Mouse (Mus musculus) small intestine, adult 2 months (tissue): Measurements from ENCODE around the gene Txnrd2. TPM values are rescaled to one million over a fixed set of nuclear protein-coding genes. Genes with fewer than 3 reads are reported as not detected.
A peak's percentile ranks its signal among the peaks of the same experiment; 100 is the strongest.

Experiments
- H3K27ac ChIP-seq: fragments of 200-500 bp; 2 replicates; pipeline ENCODE4 v1.5.1; 2012; ENCODE audit warnings: low read depth, low read length, control low read depth, inconsistent platforms; ENCODE audit not compliant: insufficient read depth
- H3K27me3 ChIP-seq: fragments of 200-500 bp; 2 replicates; pipeline ENCODE4 v1.6.1; 2012; ENCODE audit warnings: mild to moderate bottlenecking, moderate library complexity, low read length, inconsistent platforms; ENCODE audit not compliant: control insufficient read depth, insufficient read depth
- H3K36me3 ChIP-seq: fragments of 200-500 bp; 2 replicates; pipeline ENCODE4 v1.6.1; 2012; ENCODE audit warnings: mild to moderate bottlenecking, low read length, control low read depth, inconsistent platforms; ENCODE audit not compliant: control insufficient read depth, insufficient read depth
- H3K4me1 ChIP-seq: fragments of 200-500 bp; 2 replicates; pipeline ENCODE4 v1.6.1; 2012; ENCODE audit warnings: low read length, inconsistent platforms, mixed read lengths; ENCODE audit not compliant: control insufficient read depth, insufficient read depth, insufficient read length
- H3K4me3 ChIP-seq: fragments of 200-500 bp; 2 replicates; pipeline ENCODE4 v1.5.1; 2012; ENCODE audit warnings: low read depth, mild to moderate bottlenecking, control low read depth, inconsistent platforms, low read length, moderate library complexity
- CTCF ChIP-seq: fragments of 200-500 bp; IDR thresholded peaks from 2 replicates; pipeline ENCODE4 v1.5.1; 2012; ENCODE audit warnings: low read depth, mild to moderate bottlenecking, control low read depth, inconsistent platforms, low read length, moderate library complexity, mixed read lengths; ENCODE audit not compliant: insufficient replicate concordance, insufficient read length; ENCODE audit errors: extremely low read depth
- POLR2A ChIP-seq: fragments of 200-500 bp; IDR thresholded peaks from 2 replicates; pipeline ENCODE4 v1.6.1; 2012; ENCODE audit warnings: low read depth, mild to moderate bottlenecking, control low read depth, inconsistent platforms, low read length, moderate library complexity
- WGBS: fragments of 180-500 bp; shearing (Covaris S2); methylation state at CpG from one replicate; pipeline ENCODE4 v1.1.7; 2018; 5-methylcytosine and 5-hydroxymethylcytosine counted together
- polyA plus RNA-seq: library from polyadenylated mRNA; depleted of rRNA; stranded (reverse); fragments of >200 nt; gene quantifications from 2 replicates; pipeline ENCODE4 v1.2.3, GENCODE M21; 2012

Txnrd2 gene
- polyA plus RNA-seq, 1 experiment, result 19.5 TPM

- H3K4me1 ChIP-seq, result peaks cover 4% of the 10 kb centered on the region; the same call in 1 of the 2 replicates
- peaks cover 11% of the 10 kb centered on the region for H3K36me3 ChIP-seq
- whole genome bisulfite sequencing, result 94% methylated on average over 5 of the region's 5 CpGs
- no peak overlapping the region for H3K27ac ChIP-seq
- H3K4me3 ChIP-seq, result no peak overlapping the region
- TF ChIP-seq CTCF (no peak), POLR2A (no peak)
- H3K27me3 ChIP-seq, result no peaks in the 10 kb centered on the region
Observed at GRCm38 (mm10) chr16:18417491-18417890, 8.7 kb upstream of the Txnrd2 start.

DNA sequence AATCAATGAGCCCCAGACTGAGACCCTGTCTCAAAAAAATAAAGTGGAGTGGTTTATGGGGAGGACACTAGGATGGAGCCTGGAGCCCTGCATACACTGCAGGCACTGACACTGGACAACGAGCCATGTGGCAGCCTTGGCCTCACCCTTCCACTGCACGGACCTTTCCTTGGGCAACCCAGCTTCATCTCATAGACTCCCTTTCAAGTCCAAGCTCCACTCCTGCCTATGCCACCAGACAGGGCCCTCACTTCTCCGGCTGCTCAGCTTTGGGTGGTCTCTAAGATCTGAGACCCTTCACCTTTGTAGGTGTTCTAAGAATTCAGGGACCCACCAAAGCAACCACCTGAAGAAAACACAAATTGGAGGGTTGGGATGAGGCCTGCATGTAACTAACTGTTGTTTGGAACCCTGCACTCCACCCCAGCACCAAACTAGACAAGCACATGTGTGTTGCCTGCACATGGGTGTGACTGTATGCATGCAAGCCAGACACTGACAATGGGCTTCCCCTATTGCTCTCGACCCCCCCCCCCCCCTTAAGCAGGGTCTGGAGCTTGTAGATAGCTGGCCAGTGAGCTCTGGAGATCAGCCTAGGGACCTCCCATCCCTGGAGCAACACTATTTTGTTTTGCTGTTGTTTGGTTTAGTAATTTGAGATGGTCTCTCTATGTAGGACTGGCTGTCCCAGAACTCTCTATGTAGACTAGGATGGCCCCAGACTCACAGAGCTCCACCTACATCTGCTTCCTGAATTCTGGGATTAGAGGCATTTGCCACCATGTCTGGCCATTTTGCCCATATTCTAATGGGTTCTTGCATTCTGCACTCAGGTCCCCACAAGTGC is 7.2 kb upstream of the Txnrd2 start:
- TF ChIP-seq POLR2A, result no peak
- TF ChIP-seq CTCF, result no peak
- 80% methylated on average over 4 of the region's 4 CpGs for WGBS
- Histone ChIP-seq H3K4me1 (0 out of 2 replicates have a peak, but pooled peaks cover 2% of the 10 kb centered on the region), H3K27ac (no peak overlapping the region), H3K4me3 (no peak overlapping the region), H3K27me3 (no peaks in the 10 kb centered on the region), H3K36me3 (peaks cover 11% of the 10 kb centered on the region)

- H3K36me3 ChIP-seq, result peaks cover 11% of the 10 kb centered on the region
- peaks cover 5% of the 10 kb centered on the region; the same call in 1 of the 2 replicates for H3K4me1 ChIP-seq
- H3K27me3 ChIP-seq, result no peaks in the 10 kb centered on the region
- WGBS, result 92% methylated on average over 1 of the region's 1 CpGs
- H3K27ac ChIP-seq, result no peak overlapping the region
- no peak for TF ChIP-seq POLR2A
- TF ChIP-seq CTCF, result no peak
- H3K4me3 ChIP-seq, result no peak overlapping the region
Observed at GRCm38 (mm10) chr16:18419603-18420026, 6.6 kb upstream of the Txnrd2 start.

DNA sequence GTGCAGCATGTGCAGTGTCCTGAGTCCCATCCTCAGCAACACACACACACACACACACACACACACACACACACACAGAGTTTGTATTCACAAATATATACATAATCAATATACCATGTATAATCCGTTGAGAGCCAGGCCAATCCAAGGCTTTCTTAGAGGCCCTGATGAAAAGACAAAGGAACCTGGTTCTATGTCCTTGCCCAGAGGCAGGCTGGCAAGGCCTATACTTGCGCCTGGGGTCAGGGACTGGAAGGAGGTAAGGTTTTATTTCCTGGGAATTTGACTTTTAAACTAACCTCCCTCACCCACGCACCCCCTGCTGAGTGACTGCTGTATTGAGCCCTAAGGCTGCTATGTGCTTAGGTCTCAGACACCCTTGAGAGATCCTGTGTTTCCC is 5.6 kb upstream of the Txnrd2 start:
- no peak overlapping the region for H3K27ac ChIP-seq
- peaks cover 11% of the 10 kb centered on the region for H3K36me3 ChIP-seq
- TF ChIP-seq POLR2A, result no peak
- TF ChIP-seq CTCF, result no peak
- no peak overlapping the region for H3K4me3 ChIP-seq
- no peaks in the 10 kb centered on the region for H3K27me3 ChIP-seq
- 71% methylated on average over 3 of the region's 3 CpGs for WGBS
- peaks cover 8% of the 10 kb centered on the region; the same call in 1 of the 2 replicates for H3K4me1 ChIP-seq

GRCm38 (mm10) chr16:18423203-18423914 is 2.8 kb upstream of the Txnrd2 start:
- peaks cover 22% of the 10 kb centered on the region for H3K4me1 ChIP-seq
- H3K27me3 ChIP-seq, result no peaks in the 10 kb centered on the region
- no peak overlapping the region for H3K4me3 ChIP-seq
- WGBS, result 80% methylated on average over 7 of the region's 7 CpGs
- H3K36me3 ChIP-seq, result peaks cover 8% of the 10 kb centered on the region
- no peak overlapping the region for H3K27ac ChIP-seq
- TF ChIP-seq POLR2A (no peak), CTCF (no peak)

DNA sequence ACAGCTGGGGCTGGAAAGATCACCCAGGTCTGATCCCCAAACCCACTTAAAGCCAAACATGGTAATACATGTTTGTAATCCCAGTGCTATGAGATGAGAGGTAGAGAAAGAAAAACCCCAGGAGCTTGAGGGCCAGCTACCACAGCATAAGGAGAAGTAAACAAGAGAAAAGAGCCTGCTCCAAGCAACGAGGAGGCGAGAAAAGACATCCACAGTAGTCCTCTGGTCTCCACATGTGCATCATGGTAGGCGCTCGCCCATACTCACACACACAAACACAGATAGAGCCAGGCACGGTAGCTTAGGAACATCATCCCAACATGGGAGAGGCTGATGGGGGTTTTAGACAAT is 2.3 kb upstream of the Txnrd2 start:
- H3K4me3 ChIP-seq, result no peak overlapping the region
- H3K36me3 ChIP-seq, result peaks cover 8% of the 10 kb centered on the region
- H3K4me1 ChIP-seq, result peaks cover 23% of the 10 kb centered on the region
- 79% methylated on average over 5 of the region's 5 CpGs for WGBS
- 0 out of 2 replicates have a peak overlapping the region, but pooled peaks have one; percentile 7 for H3K27ac ChIP-seq
- H3K27me3 ChIP-seq, result no peaks in the 10 kb centered on the region
- no peak for TF ChIP-seq POLR2A
- TF ChIP-seq CTCF, result no peak

DNA sequence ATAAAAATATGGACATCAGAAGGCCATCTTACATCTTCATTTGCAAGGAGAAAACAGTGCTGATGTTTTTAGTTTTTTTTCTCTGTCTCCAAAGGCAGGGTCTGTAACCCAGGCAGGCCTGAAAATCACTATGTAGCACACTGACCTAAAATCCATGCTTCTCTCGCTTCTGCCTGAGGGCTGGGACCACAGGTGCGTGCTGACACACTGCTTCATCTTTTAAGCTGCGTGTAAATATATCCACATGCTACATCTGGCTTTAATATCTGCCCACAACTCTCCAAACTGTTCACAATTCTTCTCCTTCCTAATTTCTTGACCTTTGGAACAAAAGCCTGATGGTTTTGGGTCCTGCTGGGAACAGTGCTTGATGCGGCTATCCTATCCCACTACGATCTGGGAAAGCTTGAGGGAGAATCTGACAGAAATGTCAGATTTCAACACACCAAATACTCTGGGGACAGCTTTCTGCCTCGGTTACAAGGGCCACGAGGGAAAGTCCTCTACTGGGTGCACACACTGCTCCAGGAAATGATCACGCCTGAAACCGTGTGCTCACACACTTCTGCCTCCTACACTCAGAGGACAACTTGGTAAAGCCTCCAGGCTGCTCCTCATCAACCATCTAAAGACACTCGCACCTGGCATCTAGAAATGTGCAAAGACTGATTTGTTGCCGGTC is 1.7 kb upstream of the Txnrd2 start:
- WGBS, result 42% methylated on average over 11 of the region's 11 CpGs
- peaks cover 8% of the 10 kb centered on the region for H3K36me3 ChIP-seq
- H3K27me3 ChIP-seq, result no peaks in the 10 kb centered on the region
- H3K4me3 ChIP-seq, result peak overlapping the region; percentile 38
- peak overlapping the region; percentile 7; the same call in 1 of the 2 replicates for H3K27ac ChIP-seq
- TF ChIP-seq POLR2A, result no peak
- no peak for TF ChIP-seq CTCF
- H3K4me1 ChIP-seq, result peaks cover 25% of the 10 kb centered on the region
